Mouse (Mus musculus) MEL (cell line): Measurements from ENCODE around the gene Atp4b.
"Not testable (repeated sequence)": the region's sequence is repeated elsewhere in the genome, so short reads cannot be mapped to it uniquely, and the experiment has no call there.

Experiments used
- CHD1 ChIP-seq: IDR thresholded peaks from 2 replicates; pipeline ENCODE4 v1.6.1; 2012; ENCODE audit warnings: low read depth, mild to moderate bottlenecking, inconsistent platforms, low read length, improper control_type of control experiment
- CTCF ChIP-seq, 3 experiments: IDR thresholded peaks in 2 of 3; conservative IDR thresholded peaks in 1 of 3; 2 replicates each; pipeline ENCODE4 v1.5.1; 2011 to 2012; ENCODE audit warnings: low read length in 3 of 3, low read depth in 2 of 3, mild to moderate bottlenecking in 2 of 3, improper control_type of control experiment in 1 of 3, inconsistent platforms in 1 of 3, mixed read lengths in 1 of 3, moderate library complexity in 1 of 3; ENCODE audit not compliant: control insufficient read depth in 1 of 3, insufficient read depth in 1 of 3, poor library complexity in 1 of 3, severe bottlenecking in 1 of 3
- E2F4 ChIP-seq: IDR thresholded peaks from 2 replicates; pipeline ENCODE4 v1.6.1; 2011; ENCODE audit warnings: low read depth, low read length, improper control_type of control experiment, borderline replicate concordance
- EP300 ChIP-seq, 2 experiments: IDR thresholded peaks; 2 replicates each; pipeline ENCODE4 v1.6.1; 2011; ENCODE audit warnings: improper control_type of control experiment in 2 of 2, low read length in 2 of 2, low read depth in 1 of 2, mild to moderate bottlenecking in 1 of 2
- GATA1 ChIP-seq: IDR thresholded peaks from 2 replicates; pipeline ENCODE4 v1.6.1; 2011; ENCODE audit warnings: low read depth, low read length, improper control_type of control experiment
- NELFE ChIP-seq: IDR thresholded peaks from 2 replicates; pipeline ENCODE4 v1.6.1; 2011; ENCODE audit warnings: low read depth, low read length, improper control_type of control experiment
- TCF12 ChIP-seq: IDR thresholded peaks from 2 replicates; pipeline ENCODE4 v1.6.1; 2014; ENCODE audit warnings: low read depth, mild to moderate bottlenecking, inconsistent platforms, low read length, improper control_type of control experiment, moderate library complexity
- USF1 ChIP-seq: IDR thresholded peaks from 2 replicates; pipeline ENCODE4 v1.6.1; 2014; ENCODE audit warnings: low read depth, mild to moderate bottlenecking, inconsistent platforms, low read length, improper control_type of control experiment, moderate library complexity
- ZKSCAN1 ChIP-seq: IDR thresholded peaks from 2 replicates; pipeline ENCODE4 v1.6.1; 2012; ENCODE audit warnings: low read depth, mild to moderate bottlenecking, inconsistent platforms, low read length, improper control_type of control experiment, moderate library complexity

GRCm38 (mm10) chr8:13337245-13337644 lies 59.4 kb downstream of the Atp4b start:
- TF ChIP-seq CTCF (IDR thresholded peaks at IDR 0.05 in 2 of 3, conservative IDR thresholded peaks at IDR 0.05 in 1 of 3; ENCODE audit: control insufficient read depth in 1 of 3, insufficient read depth in 1 of 3, low read depth in 2 of 3, low read length in 3 of 3, poor library complexity in 1 of 3, severe bottlenecking in 1 of 3); TCF12; ZKSCAN1; USF1; NELFE; CHD1; EP300 (IDR thresholded peaks at IDR 0.05; ENCODE audit: low read depth in 1 of 2, low read length in 2 of 2); E2F4; GATA1: not testable (repeated sequence)
